Mouse (Mus musculus) induced T-regulatory cell, adult 2 months (primary cell): ENCODE measurements at regions not wholly inside any gene's neighbourhood (a gene's known extent, or its start where the extent isn't known, plus 50 kb on each side); places are given as distances from the start of the nearest gene placed in this dataset.
"Not testable (repeated sequence)": the region's sequence is repeated elsewhere in the genome, so short reads cannot be mapped to it uniquely, and the experiment has no call there.

ENCODE experiments used
- DNase-seq: peaks from one replicate; pipeline ENCODE4 v3.0.0-alpha.2; 2012; ENCODE audit warnings: low read depth

- no peak for DNase-seq
Measured at GRCm38 (mm10) chr15:5852523-5852922, 447.1 kb upstream of the Dab2 start.

GRCm38 (mm10) chr15:5869289-5869688 lies 430.3 kb upstream of the Dab2 start:
- no peak for DNase-seq

GRCm38 (mm10) chr15:5869866-5870265 lies 429.7 kb upstream of the Dab2 start:
- no peak for DNase-seq

GRCm38 (mm10) chr15:5872042-5872441 lies 427.5 kb upstream of the Dab2 start:
- no peak for DNase-seq

- DNase-seq, result no peak
Measured at GRCm38 (mm10) chr15:5877749-5878148, 421.8 kb upstream of the Dab2 start.

- peak; percentile 44 for DNase-seq
Measured at GRCm38 (mm10) chr15:5891188-5891587, 408.4 kb upstream of the Dab2 start.

GRCm38 (mm10) chr15:5892034-5892433 lies 407.6 kb upstream of the Dab2 start:
- DNase-seq, result no peak

GRCm38 (mm10) chr15:5895688-5896470 lies 403.7 kb upstream of the Dab2 start:
- not testable (repeated sequence) for DNase-seq

- peak; percentile 71 for DNase-seq
Measured at GRCm38 (mm10) chr15:5915261-5915660, 384.3 kb upstream of the Dab2 start.

GRCm38 (mm10) chr15:5920058-5920457 lies 379.5 kb upstream of the Dab2 start:
- no peak for DNase-seq

GRCm38 (mm10) chr15:5927768-5928167 lies 371.8 kb upstream of the Dab2 start:
- DNase-seq, result no peak

- DNase-seq, result no peak
Measured at GRCm38 (mm10) chr15:5933586-5933985, 366.0 kb upstream of the Dab2 start.

GRCm38 (mm10) chr15:5940945-5941344 lies 358.6 kb upstream of the Dab2 start:
- no peak for DNase-seq

GRCm38 (mm10) chr15:5946650-5947049 lies 352.9 kb upstream of the Dab2 start:
- no peak for DNase-seq

- DNase-seq, result no peak
Measured at GRCm38 (mm10) chr15:5950919-5951318, 348.7 kb upstream of the Dab2 start.

GRCm38 (mm10) chr15:5951661-5952060 lies 347.9 kb upstream of the Dab2 start:
- DNase-seq, result not testable (repeated sequence)

- DNase-seq, result no peak
Measured at GRCm38 (mm10) chr15:5953106-5953505, 346.5 kb upstream of the Dab2 start.

- no peak for DNase-seq
Measured at GRCm38 (mm10) chr15:5991351-5992065, 308.1 kb upstream of the Dab2 start.

- DNase-seq, result not testable (repeated sequence)
Measured at GRCm38 (mm10) chr15:5992146-5992545, 307.4 kb upstream of the Dab2 start.

GRCm38 (mm10) chr15:6000816-6001215 lies 298.8 kb upstream of the Dab2 start:
- DNase-seq, result no peak

- DNase-seq, result no peak
Measured at GRCm38 (mm10) chr15:6001394-6001793, 298.2 kb upstream of the Dab2 start.

GRCm38 (mm10) chr15:6014982-6015381 lies 284.6 kb upstream of the Dab2 start:
- DNase-seq, result no peak

- DNase-seq, result no peak
Measured at GRCm38 (mm10) chr15:6016637-6017049, 282.9 kb upstream of the Dab2 start.
